Mouse (Mus musculus) activated CD4-positive, CD25-positive, alpha-beta regulatory T cell, adult 4 months (primary cell): ENCODE results near the gene Cipc. TPM values are rescaled to one million over a fixed set of nuclear protein-coding genes. Genes with fewer than 3 reads are reported as not detected.

Experiments
- ATAC-seq: one replicate; pipeline ENCODE4 v1.8.0; 2017
- polyA plus RNA-seq, 2 experiments: library from polyadenylated mRNA; unstranded; fragments of 100-300 nt; shearing (Covaris generic); gene quantifications; one replicate each; pipeline ENCODE4 v1.2.1; 2017

The Cipc gene
- 10 to 100 TPM; 19.8 to 20.1 TPM for polyA plus RNA-seq

DNA sequence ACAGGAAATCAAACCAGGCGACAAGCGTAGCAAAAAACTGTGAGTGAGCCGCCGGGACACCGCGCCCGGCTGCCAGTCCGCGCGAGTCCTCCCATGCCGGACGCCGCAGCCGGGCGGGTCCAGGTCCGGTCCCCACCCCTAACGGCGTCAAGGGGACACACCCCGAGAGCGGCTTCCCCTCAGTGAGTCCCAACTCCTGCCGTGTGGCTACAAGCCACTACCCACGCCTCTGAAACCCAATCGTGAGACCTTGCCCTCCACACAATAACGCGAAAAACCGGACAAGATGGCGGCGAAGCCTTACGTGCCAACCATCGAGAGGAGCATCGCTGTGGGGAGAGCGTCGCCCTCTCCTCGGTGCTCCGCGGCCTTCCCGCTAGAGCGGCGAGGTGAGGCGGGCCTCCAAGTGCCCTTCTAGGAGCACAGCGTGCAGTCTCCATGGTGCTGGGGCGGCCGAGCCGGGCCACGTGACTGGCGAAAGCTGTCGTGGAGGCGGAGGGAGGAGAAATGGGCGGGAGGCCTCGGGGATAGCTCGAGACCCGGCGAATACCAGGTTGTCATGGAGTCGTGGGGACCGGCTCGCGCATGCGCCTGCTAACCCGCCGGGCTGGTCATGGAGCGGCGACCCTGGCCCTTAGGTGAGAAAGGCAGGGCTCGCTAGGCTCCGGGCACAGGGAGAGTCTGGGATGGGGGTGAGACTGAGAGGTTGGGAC lies at the start of gene Cipc:
Cipc (plus strand) TSS at position 182 of the 713 bp plus-strand sequence.
- peak; percentile 77 for ATAC-seq

DNA sequence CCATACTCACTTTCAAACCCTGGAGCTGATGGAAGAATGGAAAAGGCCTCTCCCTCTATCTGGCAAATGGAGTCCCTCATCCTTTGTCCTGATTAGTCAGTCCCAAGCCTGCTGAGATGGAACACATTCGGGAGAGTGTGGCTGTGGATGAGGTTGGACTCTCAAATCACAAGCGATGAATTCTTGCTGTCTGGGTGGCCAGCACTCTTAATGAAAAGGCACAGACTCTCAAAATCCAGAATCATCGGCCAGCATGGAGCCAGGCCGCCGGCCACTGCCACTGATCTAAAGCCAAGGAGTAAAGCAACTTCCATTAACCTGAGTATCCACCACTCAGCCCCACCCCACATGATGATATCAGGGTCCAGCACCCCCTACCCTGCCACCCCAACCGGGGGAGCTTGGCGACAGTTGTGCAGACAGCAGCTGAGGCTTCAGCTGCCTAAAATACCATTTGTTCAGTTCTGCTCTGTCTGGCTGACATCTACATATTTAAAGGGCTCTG lies 49.0 kb upstream of the Cipc start:
- ATAC-seq, result no peak

DNA sequence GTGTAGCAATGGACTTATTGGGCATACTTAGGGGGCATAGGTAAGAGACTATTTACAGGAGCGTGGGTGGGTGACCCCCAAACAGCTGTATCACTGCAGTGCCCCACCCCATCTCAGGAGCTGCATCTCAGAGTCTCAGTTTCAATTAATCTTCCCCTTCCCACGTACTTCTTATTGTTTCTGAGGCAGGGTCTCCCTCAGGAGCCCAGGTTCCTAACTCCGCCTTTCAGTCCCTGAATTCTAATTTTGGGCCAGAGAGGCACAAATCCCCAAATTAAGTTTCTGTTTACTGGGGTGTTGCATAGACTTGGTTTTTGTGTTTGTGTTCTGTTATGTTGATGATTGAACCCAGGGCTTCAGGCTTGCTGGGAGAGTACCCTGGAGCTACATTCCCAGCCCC lies 48.4 kb upstream of the Cipc start:
- ATAC-seq, result no peak

DNA sequence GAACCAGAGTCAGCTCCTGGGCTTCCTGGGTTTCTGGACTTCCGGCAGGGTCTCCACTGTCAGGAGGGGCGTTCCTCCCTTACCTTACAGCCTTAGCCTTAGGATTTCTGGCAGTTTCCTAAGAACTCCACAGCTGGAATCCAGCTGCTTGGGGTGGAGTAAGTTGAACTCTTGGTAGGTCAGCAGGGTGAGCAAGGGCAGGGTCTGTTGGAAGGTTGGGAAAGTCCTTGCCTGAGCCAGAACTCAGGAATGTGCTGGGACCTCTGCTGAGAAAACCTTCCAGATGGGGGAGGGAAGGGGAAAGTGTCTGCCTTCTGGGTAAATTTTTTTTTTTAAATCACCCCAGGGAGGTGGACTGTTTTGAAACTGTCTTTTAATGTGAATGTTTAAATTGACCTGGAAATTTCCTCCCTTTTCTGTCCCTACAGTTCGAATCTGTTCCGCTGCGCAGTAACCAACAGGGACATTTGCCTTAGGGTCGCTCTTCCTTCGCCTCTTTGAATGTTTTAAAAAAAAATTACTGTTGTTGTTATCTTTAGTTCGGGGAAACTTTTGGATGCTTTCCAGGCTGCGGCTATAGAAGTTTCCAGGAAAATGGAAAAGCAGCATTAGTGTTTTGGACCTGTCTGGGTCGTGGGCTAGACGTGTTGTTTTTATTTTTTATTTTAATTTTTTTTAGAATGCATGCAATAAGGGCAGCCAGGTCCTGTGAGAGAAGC lies 47.2 kb upstream of the Cipc start:
- no peak for ATAC-seq

DNA sequence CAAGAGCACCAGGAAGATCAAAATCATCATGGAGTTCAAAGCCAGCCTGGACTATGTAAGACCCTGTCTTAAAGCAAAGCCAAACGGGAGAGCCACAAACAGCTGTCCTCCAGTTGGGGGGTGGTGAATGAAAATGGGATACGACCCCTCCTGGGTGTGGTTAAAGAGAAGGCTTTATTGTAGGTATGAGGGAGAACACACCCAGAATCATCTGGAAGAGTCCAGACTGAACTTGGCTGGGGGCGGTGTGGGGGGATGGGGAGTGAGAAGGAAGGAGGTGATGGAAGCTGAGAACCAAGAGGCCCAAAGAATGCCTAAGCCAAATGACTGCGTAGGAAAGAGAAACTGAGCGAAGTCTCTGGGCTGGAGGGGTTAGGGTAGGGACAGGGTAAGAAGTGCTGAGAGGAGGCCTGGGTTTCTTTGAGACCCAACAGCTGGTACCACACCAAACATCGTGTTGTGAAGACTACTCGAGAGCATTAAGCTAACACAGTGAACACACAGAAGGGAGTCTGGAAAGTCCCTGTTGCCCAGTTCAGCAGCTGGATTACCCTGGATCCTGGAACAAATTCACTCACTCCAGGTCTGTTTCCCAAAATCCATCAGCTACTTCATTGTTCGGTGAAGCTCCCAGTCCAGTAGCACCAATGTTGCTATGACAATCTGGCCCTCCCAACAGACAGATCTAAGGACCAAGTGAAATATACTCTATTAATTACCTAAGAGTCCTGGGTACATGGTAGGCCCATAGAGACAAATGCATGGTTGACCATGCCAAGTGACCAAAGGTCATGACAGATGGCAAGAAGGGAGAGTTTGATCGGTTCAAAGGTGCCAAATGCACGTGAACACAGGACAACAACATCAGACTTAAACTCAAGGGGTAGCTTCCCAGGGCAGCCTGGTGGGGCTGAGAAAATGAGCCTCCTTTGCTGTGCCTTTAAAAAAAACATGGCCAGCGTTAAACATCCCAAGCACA lies 42.7 kb upstream of the Cipc start:
- no peak for ATAC-seq

DNA sequence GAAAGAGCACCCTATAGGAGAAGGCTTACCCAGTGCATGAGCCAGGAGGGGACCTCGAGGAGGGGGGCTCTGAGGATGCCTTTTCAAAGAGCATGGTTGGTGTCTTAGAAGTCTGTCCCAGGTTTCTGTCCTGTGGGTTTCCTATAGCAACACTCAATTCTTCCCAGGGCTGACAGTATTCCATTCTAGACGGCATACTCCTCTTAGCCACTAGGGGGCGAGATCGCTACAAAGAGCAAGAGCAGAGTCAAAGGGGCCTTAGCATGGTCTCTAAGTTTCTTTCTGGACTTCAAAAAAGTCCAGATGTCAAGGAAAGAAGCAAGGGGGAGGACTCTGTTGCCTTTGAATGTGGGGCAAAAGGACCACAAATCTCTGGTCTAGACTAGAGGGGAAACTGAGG lies 41.6 kb upstream of the Cipc start:
- peak; percentile 45 for ATAC-seq

DNA sequence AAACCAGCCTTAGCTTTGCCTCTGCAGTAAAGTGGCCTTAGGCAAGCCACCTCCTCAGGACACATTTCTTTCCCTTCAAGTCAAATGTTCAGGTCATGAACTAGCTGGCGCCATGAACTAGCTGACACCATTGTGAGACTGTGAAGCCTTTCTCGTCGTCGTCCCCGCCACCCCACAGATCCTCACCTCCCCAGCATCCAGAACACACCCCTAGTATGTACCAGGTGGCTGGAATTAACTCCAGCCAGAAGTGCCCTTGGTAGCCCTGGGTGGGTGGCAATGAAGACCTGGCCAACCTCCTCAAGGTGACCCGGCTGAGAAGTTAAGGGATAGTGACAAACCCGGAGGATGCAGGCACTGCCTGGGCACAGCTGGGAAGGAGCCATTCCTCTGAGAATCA lies 41.0 kb upstream of the Cipc start:
- no peak for ATAC-seq

DNA sequence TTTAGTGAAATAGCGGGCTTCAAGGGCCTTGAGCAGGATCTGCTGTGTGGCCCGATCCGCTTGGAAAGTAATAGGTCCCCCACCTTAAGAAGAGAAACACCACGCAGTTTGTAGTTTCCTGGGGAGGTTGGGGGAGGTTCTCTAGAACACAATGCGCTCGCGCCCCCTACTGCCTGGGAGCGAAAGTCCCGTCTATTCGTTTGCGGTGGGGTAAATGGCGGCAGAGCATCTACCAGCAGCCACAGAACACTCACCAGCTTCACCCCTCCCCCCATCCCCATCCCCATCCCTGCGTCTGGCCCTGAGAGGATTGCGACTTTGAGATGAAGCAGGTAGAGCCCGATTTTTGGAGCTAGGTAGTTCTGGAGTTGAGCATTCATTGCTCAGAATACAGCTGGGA lies 40.4 kb upstream of the Cipc start:
- peak; percentile 91 for ATAC-seq

DNA sequence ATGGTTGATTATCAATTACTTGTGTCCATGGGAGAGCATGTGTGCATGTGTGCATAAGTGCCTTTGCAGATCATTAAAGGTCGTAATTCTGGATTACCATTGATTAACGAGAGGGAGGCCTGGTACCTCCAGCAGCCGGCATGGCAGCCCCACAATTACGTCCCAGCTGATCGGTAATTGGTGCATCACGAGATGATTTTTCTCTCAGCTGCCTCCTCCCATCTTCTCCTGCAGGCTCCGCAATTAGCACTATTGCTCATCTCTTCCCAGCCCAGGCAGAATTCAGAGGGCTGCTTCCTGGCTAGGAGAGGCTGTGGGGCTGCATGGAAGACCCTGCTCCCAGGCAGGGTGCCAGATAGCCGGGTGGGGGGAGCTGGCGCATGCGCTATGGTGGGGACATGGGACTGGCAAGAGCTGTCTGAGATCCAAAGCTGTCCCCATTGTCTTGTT lies 35.3 kb upstream of the Cipc start:
- no peak for ATAC-seq

DNA sequence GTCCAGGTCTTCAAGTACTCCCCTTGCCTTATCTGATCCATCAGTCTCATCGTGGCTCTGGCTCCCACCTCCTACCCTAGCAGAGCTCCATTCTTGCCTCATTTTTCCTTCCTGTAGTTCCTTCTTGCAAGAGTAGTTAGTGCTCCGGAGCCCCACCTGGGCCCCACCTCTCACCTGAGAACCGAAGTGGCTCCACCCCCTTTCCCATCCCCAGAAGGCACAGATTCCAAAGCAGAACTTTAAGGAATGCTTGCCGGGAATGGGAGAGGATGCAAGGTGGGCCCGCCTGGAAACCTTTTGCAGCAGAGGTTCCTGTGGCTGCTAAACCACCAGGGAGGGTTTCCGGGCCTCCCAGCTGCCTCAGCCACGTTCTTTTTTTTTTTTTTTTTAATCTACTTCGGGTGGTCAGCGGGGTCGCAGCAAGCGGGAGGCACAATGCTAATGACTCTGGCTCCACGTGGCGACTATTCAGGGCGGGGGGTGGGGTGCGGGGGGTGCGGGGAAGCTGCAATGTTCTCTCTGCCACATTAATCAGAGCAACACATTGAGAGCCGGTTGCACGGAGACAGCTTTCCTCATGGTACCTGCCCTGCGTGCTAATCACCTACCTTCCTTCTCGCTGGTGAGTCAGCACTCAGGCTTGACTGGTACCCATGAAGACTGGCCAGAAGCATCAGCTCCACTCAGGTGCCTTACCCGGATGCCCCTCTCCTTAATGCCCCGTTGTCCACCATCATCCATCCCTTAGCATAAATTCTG lies 34.3 kb upstream of the Cipc start:
- no peak for ATAC-seq

DNA sequence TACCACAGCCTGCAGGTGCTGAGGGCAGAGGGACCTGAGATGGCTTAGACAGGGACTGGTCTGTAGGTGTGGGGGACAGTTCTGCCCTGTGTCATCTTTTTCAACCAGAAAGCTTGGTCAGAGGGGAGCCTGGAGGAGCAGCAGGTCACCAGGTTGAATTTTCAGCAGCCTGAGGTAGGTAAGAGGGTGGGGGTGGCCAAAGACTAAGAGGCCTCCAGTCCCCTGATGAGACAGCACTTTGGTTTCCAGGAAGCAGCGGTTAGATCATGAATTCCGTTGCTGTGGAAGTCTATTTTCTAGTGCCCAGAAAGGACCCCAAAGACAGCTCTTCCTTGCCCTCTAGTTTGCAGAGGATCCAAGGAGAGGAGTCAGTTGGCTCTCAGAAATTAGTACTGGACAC lies 32.5 kb upstream of the Cipc start:
- ATAC-seq, result no peak

DNA sequence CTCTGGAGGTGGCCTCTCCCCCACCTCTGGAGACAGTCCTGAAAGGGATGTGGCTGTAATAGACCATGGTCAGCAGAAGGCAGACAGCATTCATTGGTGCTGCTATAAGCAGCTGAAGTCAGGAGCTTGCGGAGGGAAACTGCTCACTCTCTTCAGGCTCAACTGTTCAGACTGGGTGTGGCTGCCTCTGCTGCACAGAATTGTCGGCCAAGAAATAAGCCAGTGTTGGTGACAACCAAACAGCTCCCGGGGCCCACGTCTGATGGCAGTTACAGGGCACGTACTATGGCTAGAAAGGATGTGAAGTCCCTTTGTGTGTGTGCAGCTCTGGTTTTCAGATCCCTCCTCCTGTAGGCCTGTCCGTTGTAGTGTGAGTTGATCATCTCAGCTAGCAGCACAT lies 32.1 kb upstream of the Cipc start:
- peak; percentile 49 for ATAC-seq

DNA sequence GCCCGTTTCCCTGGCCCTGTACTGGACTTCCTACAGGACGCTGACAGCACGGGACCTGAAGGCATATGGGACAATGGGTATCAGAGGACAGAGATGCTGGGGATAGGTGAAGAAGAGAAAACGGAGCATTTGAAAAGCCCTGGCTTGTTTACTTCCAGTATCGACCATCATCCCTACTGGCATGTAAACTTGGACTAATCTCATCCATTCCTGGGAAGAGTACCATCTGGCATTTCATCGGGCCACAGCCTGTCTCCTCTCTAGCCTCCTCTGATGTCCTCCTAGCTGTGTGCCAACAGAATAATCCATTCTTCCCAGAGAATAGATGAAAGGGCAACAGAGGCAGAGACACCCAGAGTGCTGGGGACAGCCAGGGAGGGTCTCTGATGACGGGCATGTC lies 31.2 kb upstream of the Cipc start:
- no peak for ATAC-seq

DNA sequence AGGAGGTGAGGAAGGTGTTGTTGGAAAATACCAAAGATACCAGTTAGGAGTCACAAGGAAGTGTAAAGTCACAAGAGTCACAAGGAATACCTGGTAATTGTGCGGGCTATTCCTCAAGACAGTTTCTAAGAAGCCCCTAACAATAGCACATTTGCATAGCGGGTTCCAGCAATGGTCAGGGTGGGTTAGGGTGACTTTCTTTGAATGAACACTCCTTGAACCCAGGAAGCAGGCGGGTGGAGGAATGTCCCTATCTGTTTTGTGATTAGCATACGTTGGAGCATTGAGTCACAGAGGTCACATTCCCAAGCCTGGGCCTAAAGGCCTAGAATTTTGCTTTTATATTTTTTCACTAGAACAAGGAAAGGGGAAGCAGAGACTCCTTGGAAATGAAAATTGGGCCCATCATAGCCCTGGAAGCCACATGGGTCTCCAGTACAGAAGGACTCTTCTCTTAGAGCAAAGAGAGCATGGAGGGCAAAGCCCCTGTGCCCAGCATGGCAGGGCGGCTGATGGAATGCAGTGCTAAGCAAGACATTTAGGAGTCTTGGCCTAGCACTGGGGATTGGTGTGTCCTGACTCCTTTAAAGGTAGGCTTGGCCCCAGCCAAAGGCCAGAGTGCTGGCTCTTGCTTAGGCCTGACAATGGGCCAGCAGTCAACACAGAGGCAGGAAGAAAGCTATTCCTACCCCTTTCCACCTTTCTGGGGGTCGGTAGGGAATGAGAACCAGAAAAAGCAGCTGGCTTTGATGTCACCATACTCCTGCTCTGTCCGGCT lies 29.9 kb upstream of the Cipc start:
- no peak for ATAC-seq

DNA sequence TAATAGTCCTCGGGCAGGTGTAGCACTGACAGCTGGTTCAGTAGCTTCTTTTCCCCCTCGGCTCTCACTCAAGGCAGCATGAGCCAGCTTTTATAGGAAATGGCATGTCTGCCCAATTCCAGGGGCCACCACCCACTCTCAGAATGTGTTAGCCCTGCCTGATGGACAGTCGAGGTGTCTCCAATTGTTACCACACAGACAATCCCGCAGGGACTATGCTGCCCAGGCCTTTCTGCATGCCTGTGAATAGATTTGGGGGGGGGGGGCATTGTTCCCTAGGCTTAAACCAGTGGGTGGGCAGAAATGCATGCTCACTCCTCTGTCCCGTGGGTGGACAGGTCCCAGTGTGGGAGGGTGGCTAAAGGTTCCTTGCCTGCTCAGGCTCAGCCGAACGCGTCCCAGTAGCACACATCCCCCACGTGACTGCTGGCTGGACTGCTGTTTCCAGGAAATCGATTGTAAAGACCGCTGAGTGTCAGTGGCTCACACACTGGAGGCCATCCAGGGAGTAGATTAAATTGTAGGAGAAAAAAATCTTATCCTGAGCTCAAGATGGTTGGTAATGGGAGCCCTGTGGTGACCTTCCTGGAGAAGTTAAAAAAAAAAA lies 28.4 kb upstream of the Cipc start:
- no peak for ATAC-seq

DNA sequence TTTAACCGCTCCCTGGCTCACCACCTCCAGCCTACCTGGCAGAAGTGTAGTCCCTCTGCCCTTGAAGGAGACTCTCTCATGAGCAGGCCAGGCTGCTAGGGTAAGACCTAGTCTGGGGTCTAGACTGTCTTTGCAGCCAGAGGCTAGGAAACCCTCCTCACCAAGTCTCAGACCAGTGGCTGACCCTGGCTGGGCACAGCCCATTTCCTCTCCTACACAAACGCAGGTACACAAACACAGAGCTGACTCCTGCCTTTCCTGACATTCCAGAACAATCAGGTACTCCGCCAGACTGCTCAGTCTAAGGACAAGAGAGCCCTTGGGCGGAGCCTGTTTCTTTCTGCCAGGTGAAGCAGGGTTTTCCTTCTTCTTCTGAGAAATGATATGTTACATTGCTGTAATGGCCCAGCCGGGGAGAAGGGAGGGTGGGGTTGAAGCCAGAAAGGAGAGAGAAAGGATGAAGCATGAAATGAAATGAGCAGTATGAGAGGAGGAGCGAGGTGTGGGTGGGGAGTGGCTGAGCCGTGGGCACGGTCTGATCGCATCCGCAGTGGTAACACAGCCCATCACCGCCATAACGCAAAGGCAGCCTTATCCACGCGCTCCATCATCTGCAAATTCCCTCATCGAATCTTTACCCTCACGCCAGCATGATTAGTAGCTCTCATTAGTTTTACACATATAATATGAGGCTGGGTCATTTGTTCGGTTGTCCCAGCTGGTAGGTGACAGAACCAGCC lies 27.7 kb upstream of the Cipc start:
- no peak for ATAC-seq

DNA sequence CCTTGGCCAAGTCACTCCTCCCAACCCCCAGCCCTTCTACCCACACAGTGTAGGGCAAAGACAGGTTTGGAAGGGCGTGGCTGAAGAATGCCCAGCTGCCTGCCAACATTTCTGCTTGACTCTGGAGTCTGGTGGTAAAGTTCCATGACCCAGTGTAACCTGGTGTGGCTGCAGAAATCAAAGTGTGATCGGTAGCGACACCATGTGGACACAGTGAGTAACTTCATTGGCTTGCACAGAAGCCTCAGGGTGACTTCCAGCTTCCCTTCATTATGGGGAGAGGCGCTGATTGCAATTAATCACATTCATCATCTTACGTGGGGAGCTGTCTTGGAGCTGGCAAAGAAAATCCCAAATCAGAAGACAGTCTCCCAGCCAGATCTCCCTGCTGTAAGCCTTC lies 23.0 kb upstream of the Cipc start:
- peak; percentile 89 for ATAC-seq

DNA sequence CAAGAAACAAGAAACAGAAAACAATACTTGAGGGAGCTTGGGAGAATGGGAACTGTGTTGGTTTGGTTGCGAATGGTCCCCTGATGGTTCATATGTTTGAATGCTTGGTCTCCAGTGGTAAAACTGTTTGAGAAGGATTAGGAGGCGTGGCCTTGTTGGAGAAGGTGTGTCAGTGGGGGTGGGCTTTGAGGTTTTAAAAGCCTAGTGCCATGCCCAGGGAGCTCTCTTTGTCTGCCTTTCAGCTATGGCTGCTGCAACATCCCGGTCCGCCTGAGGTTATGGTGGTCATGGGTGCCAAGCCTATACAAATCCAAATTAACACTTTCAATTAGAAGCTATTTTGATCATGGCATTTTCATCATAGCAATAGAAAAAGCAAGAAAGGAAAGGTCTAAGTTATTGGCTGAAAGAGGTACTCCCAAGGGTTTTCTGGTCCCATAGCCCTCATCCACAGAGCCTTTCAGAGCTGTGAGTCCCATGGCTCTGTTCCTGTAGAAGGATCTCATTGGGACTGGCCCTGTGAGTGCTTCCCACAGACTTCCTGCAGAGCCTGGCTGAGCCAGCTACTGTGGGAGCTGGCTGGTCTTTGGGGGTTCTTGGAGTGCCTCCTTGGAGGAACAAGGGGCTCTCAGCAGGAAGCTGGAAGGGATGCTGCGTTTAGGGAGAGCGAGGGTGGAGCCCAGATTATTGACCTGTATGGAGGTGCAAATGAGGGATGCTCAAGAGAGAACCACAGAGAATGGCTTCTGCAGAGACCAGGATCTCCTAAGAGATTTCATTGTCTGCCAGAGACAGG lies 15.7 kb upstream of the Cipc start:
- no peak for ATAC-seq

DNA sequence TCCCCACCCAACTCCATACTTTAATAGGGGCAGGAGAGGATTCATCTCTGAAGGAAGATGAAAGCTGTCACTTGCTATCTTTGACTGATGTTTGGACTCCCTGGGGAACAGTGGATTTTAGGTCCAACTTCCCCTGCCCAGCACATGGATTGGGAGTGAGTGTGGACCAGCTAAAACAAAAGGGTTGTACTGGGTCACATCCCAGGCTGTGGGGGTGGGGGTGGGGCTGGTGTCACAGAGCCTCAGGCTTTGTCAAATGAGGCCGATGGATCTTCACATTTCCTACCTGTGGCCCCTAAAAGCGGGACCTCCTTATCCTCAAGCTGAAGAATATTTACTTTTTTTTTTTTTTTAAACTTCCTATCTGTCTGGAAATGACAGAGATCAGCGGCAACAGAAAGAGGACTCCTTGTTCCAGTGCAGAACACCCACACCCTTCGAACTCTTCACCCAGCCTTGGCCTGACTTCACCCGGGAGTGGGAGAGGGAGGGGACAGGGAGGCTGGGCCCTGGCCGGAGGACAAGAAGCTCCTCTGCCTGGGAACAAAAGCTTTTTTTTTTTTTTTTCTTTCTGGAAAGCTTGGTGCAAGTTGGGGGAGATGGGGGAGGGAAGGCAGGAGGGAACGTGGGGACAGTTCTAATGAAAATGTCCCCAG lies 14.8 kb upstream of the Cipc start:
- ATAC-seq, result no peak
